Mouse (Mus musculus): ENCODE measurements around the gene Pik3r5.

- no peak for TF ChIP-seq CTCF (IDR thresholded peaks at IDR 0.05; ENCODE audit: extremely low read depth, insufficient read depth, insufficient read length, insufficient replicate concordance)
- no peak for TF ChIP-seq POLR2A (IDR thresholded peaks at IDR 0.05; ENCODE audit: low read depth, low read length)
Observed at GRCm38 (mm10) chr11:68502408-68502807, 70.5 kb downstream of the Pik3r5 start.
